Mouse (Mus musculus) megakaryocyte, embryonic 14.5 days (primary cell): ENCODE measurements around the gene Tlk1. TPM values are rescaled to one million over a fixed set of nuclear protein-coding genes. Genes with fewer than 3 reads are reported as not detected.

Experiments used
- H3K27me3 ChIP-seq: replicated peaks from 2 replicates; pipeline ENCODE3; 2012; ENCODE audit warnings: inconsistent platforms
- H3K36me3 ChIP-seq: replicated peaks from 2 replicates; pipeline ENCODE3; 2012; ENCODE audit warnings: low read length, inconsistent platforms, mixed read lengths
- H3K4me1 ChIP-seq: 2 replicates; pipeline ENCODE4 v1.6.1; 2012; ENCODE audit warnings: inconsistent platforms
- H3K4me3 ChIP-seq: replicated peaks from 2 replicates; pipeline ENCODE3; 2012; ENCODE audit warnings: moderate library complexity, mild to moderate bottlenecking, inconsistent platforms
- H3K9me3 ChIP-seq: 2 replicates; pipeline ENCODE4 v1.6.1; 2012; ENCODE audit warnings: inconsistent platforms
- FLI1 ChIP-seq: IDR thresholded peaks from 2 replicates; pipeline ENCODE4 v1.6.1; 2012; ENCODE audit warnings: low read length, inconsistent platforms, mixed read lengths
- GATA1 ChIP-seq: IDR thresholded peaks from 3 replicates; pipeline ENCODE4 v1.6.1; 2012; ENCODE audit warnings: mixed read lengths, low read length, inconsistent platforms, borderline replicate concordance
- polyA plus RNA-seq: library from polyadenylated mRNA; stranded (reverse); fragments of >175 nt; gene quantifications from 2 replicates; pipeline ENCODE4 v1.2.3, GENCODE M21; 2012; ENCODE audit warnings: low replicate concordance; ENCODE audit not compliant: insufficient read depth

The Tlk1 gene
- polyA plus RNA-seq, 1 experiment, result 15.7 TPM

- peaks cover 75% of the 10 kb centered on the region for H3K36me3 ChIP-seq
- TF ChIP-seq FLI1, result no peak
- no peak for TF ChIP-seq GATA1
- peak overlapping the region; percentile 48 for H3K4me3 ChIP-seq
- H3K27me3 ChIP-seq, result no peaks in the 10 kb centered on the region
- peaks cover 4% of the 10 kb centered on the region; the same call in 1 of the 2 replicates for H3K9me3 ChIP-seq
- H3K4me1 ChIP-seq, result peaks cover 60% of the 10 kb centered on the region
Observed at GRCm38 (mm10) chr2:70802658-70803057, 22.9 kb downstream of the Tlk1 start.

- Histone ChIP-seq H3K27me3 (no peaks in the 10 kb centered on the region), H3K9me3 (peaks cover 4% of the 10 kb centered on the region; the same call in 1 of the 2 replicates), H3K4me3 (no peak overlapping the region), H3K4me1 (peaks cover 59% of the 10 kb centered on the region), H3K36me3 (peaks cover 73% of the 10 kb centered on the region)
- TF ChIP-seq GATA1 (no peak), FLI1 (no peak)
Observed at GRCm38 (mm10) chr2:70801543-70801942, 24.0 kb downstream of the Tlk1 start.

- H3K4me1 ChIP-seq, result peaks cover 55% of the 10 kb centered on the region
- TF ChIP-seq GATA1 (no peak), FLI1 (no peak)
- H3K4me3 ChIP-seq, result no peak overlapping the region
- peaks cover 4% of the 10 kb centered on the region; the same call in 1 of the 2 replicates for H3K9me3 ChIP-seq
- H3K36me3 ChIP-seq, result peaks cover 68% of the 10 kb centered on the region
- no peaks in the 10 kb centered on the region for H3K27me3 ChIP-seq
Observed at GRCm38 (mm10) chr2:70800396-70800795, 25.1 kb downstream of the Tlk1 start.

GRCm38 (mm10) chr2:70793276-70793675, 32.3 kb downstream of the Tlk1 start:
- Histone ChIP-seq H3K4me3 (no peak overlapping the region), H3K4me1 (peaks cover 53% of the 10 kb centered on the region), H3K36me3 (peaks cover 36% of the 10 kb centered on the region), H3K27me3 (no peaks in the 10 kb centered on the region), H3K9me3 (no peaks in the 10 kb centered on the region)
- no peak for TF ChIP-seq FLI1
- TF ChIP-seq GATA1, result no peak

GRCm38 (mm10) chr2:70790246-70790645, 35.3 kb downstream of the Tlk1 start:
- Histone ChIP-seq H3K4me1 (peaks cover 56% of the 10 kb centered on the region), H3K36me3 (peaks cover 39% of the 10 kb centered on the region), H3K27me3 (no peaks in the 10 kb centered on the region), H3K9me3 (no peaks in the 10 kb centered on the region), H3K4me3 (no peak overlapping the region)
- TF ChIP-seq GATA1 (no peak), FLI1 (no peak)

- H3K4me1 ChIP-seq, result peaks cover 56% of the 10 kb centered on the region
- H3K9me3 ChIP-seq, result no peaks in the 10 kb centered on the region
- TF ChIP-seq FLI1 (no peak), GATA1 (no peak)
- peaks cover 38% of the 10 kb centered on the region for H3K36me3 ChIP-seq
- H3K27me3 ChIP-seq, result no peaks in the 10 kb centered on the region
- H3K4me3 ChIP-seq, result no peak overlapping the region
Observed at GRCm38 (mm10) chr2:70789331-70789730, 36.2 kb downstream of the Tlk1 start.

GRCm38 (mm10) chr2:70784447-70784846, 41.1 kb downstream of the Tlk1 start:
- Histone ChIP-seq H3K9me3 (no peaks in the 10 kb centered on the region), H3K27me3 (no peaks in the 10 kb centered on the region), H3K36me3 (peaks cover 70% of the 10 kb centered on the region), H3K4me1 (peaks cover 62% of the 10 kb centered on the region), H3K4me3 (no peak overlapping the region)
- no peak for TF ChIP-seq FLI1
- no peak for TF ChIP-seq GATA1

- H3K4me1 ChIP-seq, result peaks cover 58% of the 10 kb centered on the region
- TF ChIP-seq FLI1 (no peak), GATA1 (no peak)
- H3K36me3 ChIP-seq, result peaks cover 77% of the 10 kb centered on the region
- H3K27me3 ChIP-seq, result no peaks in the 10 kb centered on the region
- no peaks in the 10 kb centered on the region for H3K9me3 ChIP-seq
- no peak overlapping the region for H3K4me3 ChIP-seq
Observed at GRCm38 (mm10) chr2:70783504-70783903, 42.0 kb downstream of the Tlk1 start.

- no peak for TF ChIP-seq GATA1
- no peak for TF ChIP-seq FLI1
- Histone ChIP-seq H3K9me3 (no peaks in the 10 kb centered on the region), H3K4me1 (peaks cover 72% of the 10 kb centered on the region), H3K36me3 (peaks cover 72% of the 10 kb centered on the region), H3K27me3 (no peaks in the 10 kb centered on the region), H3K4me3 (no peak overlapping the region)
Observed at GRCm38 (mm10) chr2:70779634-70780033, 45.9 kb downstream of the Tlk1 start.

GRCm38 (mm10) chr2:70776744-70777143, 48.8 kb downstream of the Tlk1 start:
- H3K4me3 ChIP-seq, result no peak overlapping the region
- no peak for TF ChIP-seq GATA1
- TF ChIP-seq FLI1, result no peak
- H3K27me3 ChIP-seq, result no peaks in the 10 kb centered on the region
- no peaks in the 10 kb centered on the region for H3K9me3 ChIP-seq
- H3K36me3 ChIP-seq, result peaks cover 68% of the 10 kb centered on the region
- H3K4me1 ChIP-seq, result peaks cover 74% of the 10 kb centered on the region

- Histone ChIP-seq H3K4me3 (no peak overlapping the region), H3K9me3 (no peaks in the 10 kb centered on the region), H3K36me3 (peaks cover 61% of the 10 kb centered on the region), H3K4me1 (peaks cover 54% of the 10 kb centered on the region), H3K27me3 (no peaks in the 10 kb centered on the region)
- TF ChIP-seq GATA1 (no peak), FLI1 (no peak)
Observed at GRCm38 (mm10) chr2:70764734-70765133, 60.8 kb downstream of the Tlk1 start.
